Mouse (Mus musculus): ENCODE measurements around the gene Camk2b.
"Not testable (repeated sequence)": the region's sequence is repeated elsewhere in the genome, so short reads cannot be mapped to it uniquely, and the experiment has no call there.

The Camk2b gene

GRCm38 (mm10) chr11:5945096-5945495, 121.1 kb downstream of the Camk2b start:
- no peak for DNase-seq (ENCODE audit: low read depth)

DNA sequence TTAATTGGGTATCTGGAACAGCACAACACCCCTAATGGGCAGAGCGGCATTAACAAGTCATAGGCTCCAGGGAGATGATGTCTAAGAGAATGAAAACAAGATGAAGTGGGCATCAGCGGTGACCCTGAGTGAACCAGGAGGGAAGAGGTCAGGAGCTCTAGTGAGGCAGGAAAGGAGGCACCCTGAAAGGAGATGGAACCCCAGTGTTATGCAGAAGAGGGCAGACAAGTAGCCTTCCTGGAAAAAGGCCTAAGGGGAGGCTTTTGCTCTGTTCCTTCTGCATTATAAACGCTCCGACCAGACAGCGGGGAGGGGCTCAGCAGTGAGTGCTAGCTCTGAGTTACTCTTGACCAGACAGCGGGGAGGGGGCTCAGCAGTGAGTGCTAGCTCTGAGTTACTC, 123.2 kb downstream of the Camk2b start:
- DNase-seq (ENCODE audit: low read depth) = no peak

DNA sequence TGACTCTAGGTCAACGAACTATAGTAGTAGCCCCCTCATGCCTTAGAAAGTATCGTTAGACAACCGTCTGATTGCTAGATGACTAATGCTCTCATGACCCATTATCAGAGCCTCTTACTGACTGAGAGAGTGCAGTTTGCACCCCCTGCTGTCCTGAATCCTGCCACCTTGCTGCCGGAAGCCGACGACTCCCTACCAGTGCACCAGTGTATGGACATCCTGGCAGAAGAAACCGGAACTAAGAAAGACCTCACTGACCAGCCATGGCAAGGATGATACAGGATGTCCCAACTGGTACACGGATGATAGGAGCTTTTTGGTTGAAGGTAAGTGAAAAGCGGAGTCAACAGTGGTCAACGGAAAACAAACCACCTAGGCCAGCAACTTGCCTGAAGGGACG, 131.6 kb downstream of the Camk2b start:
- not testable (repeated sequence) for DNase-seq (ENCODE audit: low read depth)

DNA sequence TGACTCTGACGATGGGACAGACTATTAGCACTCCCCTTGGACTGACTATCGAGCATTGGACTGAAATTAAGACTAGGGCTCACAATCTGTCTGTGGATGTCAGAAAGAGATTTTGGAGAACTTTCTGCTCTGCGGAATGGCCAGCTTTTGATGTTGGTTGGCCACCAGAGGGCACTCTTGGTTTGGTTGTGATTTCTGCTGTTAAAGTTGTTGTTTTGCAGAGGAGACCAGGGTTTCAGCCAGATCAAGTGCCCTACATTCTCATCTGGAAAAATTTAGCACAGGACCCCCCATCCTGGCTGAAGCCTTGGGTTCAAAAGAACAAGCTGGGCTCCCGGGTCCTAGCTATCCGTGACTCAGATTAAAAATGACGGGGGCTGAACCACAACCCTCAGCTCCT, 134.2 kb downstream of the Camk2b start:
- DNase-seq (ENCODE audit: low read depth) = not testable (repeated sequence)

GRCm38 (mm10) chr11:5930578-5930977, 135.6 kb downstream of the Camk2b start:
- DNase-seq (ENCODE audit: low read depth) = no peak

- DNase-seq (ENCODE audit: low read depth) = no peak
These were observed 139.4 kb downstream of the Camk2b start for GRCm38 (mm10) chr11:5926696-5927220.

DNA sequence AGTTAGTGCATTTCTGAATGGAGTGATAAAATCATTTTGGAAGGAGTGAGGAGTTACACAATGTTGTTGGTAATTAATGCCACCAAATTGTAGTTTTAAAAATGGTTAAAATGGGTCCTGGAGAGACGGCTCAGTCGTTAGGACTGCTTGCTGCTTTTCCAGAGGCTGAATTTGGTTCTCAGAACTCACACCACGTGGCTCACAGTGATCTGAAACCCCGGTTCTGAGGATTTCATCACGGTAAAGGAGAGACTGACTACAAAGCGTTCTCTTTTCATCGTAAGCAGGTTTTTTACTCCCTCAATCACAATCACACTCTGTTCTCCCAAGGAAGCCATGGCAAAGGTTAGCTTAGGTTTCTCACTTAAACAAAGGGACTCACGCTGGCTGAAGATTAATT, 141.5 kb downstream of the Camk2b start:
- DNase-seq (ENCODE audit: low read depth) = no peak

DNA sequence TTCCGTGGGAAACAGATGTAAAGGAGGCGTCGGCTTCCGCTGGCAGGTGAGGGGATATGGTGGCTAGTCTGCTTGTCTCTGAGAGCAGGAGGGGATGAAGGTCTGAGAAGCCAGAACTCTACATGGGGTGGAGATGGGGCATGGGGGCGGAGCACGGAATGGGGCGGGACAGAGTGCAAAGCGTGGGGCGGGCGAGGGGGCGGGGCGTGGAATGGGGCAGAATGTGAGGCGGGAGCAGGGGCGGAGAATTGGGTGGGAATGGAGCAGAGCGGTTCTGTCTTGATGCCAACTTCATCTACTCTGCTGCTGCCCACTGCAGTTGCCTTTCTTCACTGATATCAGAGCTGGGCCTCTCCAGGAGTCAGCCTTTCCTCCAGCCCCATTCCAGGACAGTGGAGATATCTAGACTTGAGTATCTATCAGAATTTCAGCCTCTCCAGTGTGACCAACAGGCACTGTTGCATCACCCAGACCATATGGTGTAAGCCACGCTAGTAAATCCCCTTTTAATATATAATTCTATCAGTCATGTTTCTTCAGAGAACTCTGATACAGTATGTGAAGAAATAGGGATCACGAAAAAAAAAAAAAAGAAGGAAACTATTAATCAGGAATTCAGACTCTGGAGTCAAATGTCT, 145.7 kb downstream of the Camk2b start:
- no peak for DNase-seq (ENCODE audit: low read depth)
